Mouse (Mus musculus): Measurements from ENCODE around the gene Zfp408. TPM values are rescaled to one million over a fixed set of nuclear protein-coding genes. Genes with fewer than 3 reads are reported as not detected.

Zfp408 gene
- polyA plus RNA-seq, 1 experiment from 2014 or later, result 6.3 TPM

- no peak overlapping the region for H3K9ac ChIP-seq (ENCODE audit: low read length)
- no peak overlapping the region for H3K4me3 ChIP-seq (ENCODE audit: low read depth, low read length)
- H3K9me3 ChIP-seq (ENCODE audit: control insufficient read depth, low read length), result no peaks in the 10 kb centered on the region
- ATAC-seq (ENCODE audit: low FRiP score) (no peak), DNase-seq (ENCODE audit: low spot score, missing footprints) (peak; percentile 49)
- H3K36me3 ChIP-seq (ENCODE audit: control insufficient read depth, insufficient read depth, low read length), result peaks cover 31% of the 10 kb centered on the region; the same call in 1 of the 2 replicates
- WGBS, result 97% methylated on average over 15 of the region's 15 CpGs
- H3K4me2 ChIP-seq, result no peak overlapping the region
- no peaks in the 10 kb centered on the region for H3K27me3 ChIP-seq (ENCODE audit: control insufficient read depth, insufficient read depth, low read length)
- peaks cover 7% of the 10 kb centered on the region for H3K4me1 ChIP-seq (ENCODE audit: control insufficient read depth, insufficient read depth, low read length)
- no peak overlapping the region for H3K27ac ChIP-seq (ENCODE audit: low read depth, low read length)
Observed at GRCm38 (mm10) chr2:91645354-91645753, 4.2 kb downstream of the Zfp408 start.

GRCm38 (mm10) chr2:91644021-91644420 lies 5.6 kb downstream of the Zfp408 start:
- peaks cover 31% of the 10 kb centered on the region; the same call in 1 of the 2 replicates for H3K36me3 ChIP-seq (ENCODE audit: control insufficient read depth, insufficient read depth, low read length)

GRCm38 (mm10) chr2:91642825-91643415 lies 6.7 kb downstream of the Zfp408 start:
- Histone ChIP-seq H3K4me1 (ENCODE audit: control insufficient read depth, insufficient read depth, low read length) (no peaks in the 10 kb centered on the region), H3K36me3 (ENCODE audit: control insufficient read depth, insufficient read depth, low read length) (peaks cover 30% of the 10 kb centered on the region; the same call in 1 of the 2 replicates), H3K4me2 (no peak overlapping the region), H3K9me3 (ENCODE audit: control insufficient read depth, low read length) (no peaks in the 10 kb centered on the region), H3K27ac (ENCODE audit: low read depth, low read length) (no peak overlapping the region), H3K4me3 (ENCODE audit: low read depth, low read length) (no peak overlapping the region), H3K27me3 (ENCODE audit: control insufficient read depth, insufficient read depth, low read length) (no peaks in the 10 kb centered on the region), H3K9ac (ENCODE audit: low read length) (no peak overlapping the region)
- DNase-seq (ENCODE audit: low spot score, missing footprints), result peak; percentile 78
- WGBS, result 90% methylated on average over 2 of the region's 2 CpGs
- ATAC-seq (ENCODE audit: low FRiP score), result no peak

More at GRCm38 (mm10) chr2:91644021-91644420, 5.6 kb downstream of the Zfp408 start:
- Histone ChIP-seq H3K4me2 (no peak overlapping the region), H3K27me3 (ENCODE audit: control insufficient read depth, insufficient read depth, low read length) (no peaks in the 10 kb centered on the region), H3K4me3 (ENCODE audit: low read depth, low read length) (no peak overlapping the region), H3K9me3 (ENCODE audit: control insufficient read depth, low read length) (no peaks in the 10 kb centered on the region), H3K9ac (ENCODE audit: low read length) (no peak overlapping the region), H3K27ac (ENCODE audit: low read depth, low read length) (no peak overlapping the region), H3K4me1 (ENCODE audit: control insufficient read depth, insufficient read depth, low read length) (peaks cover 6% of the 10 kb centered on the region)
- 95% methylated on average over 11 of the region's 11 CpGs for WGBS
- DNase-seq (ENCODE audit: low spot score, missing footprints) (no peak), ATAC-seq (ENCODE audit: low FRiP score) (no peak)

- no peaks in the 10 kb centered on the region for H3K27me3 ChIP-seq (ENCODE audit: control insufficient read depth, insufficient read depth, low read length)
- no peak overlapping the region for H3K4me2 ChIP-seq
- WGBS, result 82% methylated on average over 6 of the region's 6 CpGs
- H3K9me3 ChIP-seq (ENCODE audit: control insufficient read depth, low read length), result no peaks in the 10 kb centered on the region
- no peaks in the 10 kb centered on the region for H3K4me1 ChIP-seq (ENCODE audit: control insufficient read depth, insufficient read depth, low read length)
- no peak overlapping the region for H3K27ac ChIP-seq (ENCODE audit: low read depth, low read length)
- DNase-seq (ENCODE audit: low spot score, missing footprints) (peak; percentile 19), ATAC-seq (ENCODE audit: low FRiP score) (no peak)
- no peak overlapping the region for H3K4me3 ChIP-seq (ENCODE audit: low read depth, low read length)
- no peak overlapping the region for H3K9ac ChIP-seq (ENCODE audit: low read length)
- H3K36me3 ChIP-seq (ENCODE audit: control insufficient read depth, insufficient read depth, low read length), result no peaks in the 10 kb centered on the region
Observed at GRCm38 (mm10) chr2:91638931-91639330, 10.7 kb downstream of the Zfp408 start.

GRCm38 (mm10) chr2:91636727-91637338 lies 12.8 kb downstream of the Zfp408 start:
- Histone ChIP-seq H3K4me3 (ENCODE audit: low read depth, low read length) (no peak overlapping the region), H3K9ac (ENCODE audit: low read length) (no peak overlapping the region), H3K27me3 (ENCODE audit: control insufficient read depth, insufficient read depth, low read length) (no peaks in the 10 kb centered on the region), H3K36me3 (ENCODE audit: control insufficient read depth, insufficient read depth, low read length) (no peaks in the 10 kb centered on the region), H3K4me2 (no peak overlapping the region), H3K9me3 (ENCODE audit: control insufficient read depth, low read length) (no peaks in the 10 kb centered on the region), H3K4me1 (ENCODE audit: control insufficient read depth, insufficient read depth, low read length) (no peaks in the 10 kb centered on the region), H3K27ac (ENCODE audit: low read depth, low read length) (no peak overlapping the region)
- DNase-seq (ENCODE audit: low spot score, missing footprints), result peak; percentile 77
- no peak for ATAC-seq (ENCODE audit: low FRiP score)
- WGBS, result 82% methylated on average over 5 of the region's 5 CpGs

- H3K4me1 ChIP-seq (ENCODE audit: control insufficient read depth, insufficient read depth, low read length), result no peaks in the 10 kb centered on the region
- H3K27me3 ChIP-seq (ENCODE audit: control insufficient read depth, insufficient read depth, low read length), result no peaks in the 10 kb centered on the region
- no peak within 1 kb of the TSS for H3K4me2 ChIP-seq
- no peak within 1 kb of the TSS for H3K27ac ChIP-seq (ENCODE audit: low read depth, low read length)
- no peak within 1 kb of the TSS for H3K4me3 ChIP-seq (ENCODE audit: low read depth, low read length)
- no peaks in the 10 kb centered on the region for H3K36me3 ChIP-seq (ENCODE audit: control insufficient read depth, insufficient read depth, low read length)
- H3K9me3 ChIP-seq (ENCODE audit: control insufficient read depth, low read length), result no peaks in the 10 kb centered on the region
- no peak within 1 kb of the TSS for H3K9ac ChIP-seq (ENCODE audit: low read length)
- ATAC-seq (ENCODE audit: low FRiP score) (no peak), DNase-seq (ENCODE audit: low spot score, missing footprints) (peak; percentile 4)
- WGBS, result 91% methylated on average over 8 of the region's 8 CpGs
Observed at GRCm38 (mm10) chr2:91636229-91636628, 13.4 kb downstream of the Zfp408 start, which contains the start of gene F2. F2 (minus strand) TSS chr2:91636414.

- H3K4me2 ChIP-seq, result no peak overlapping the region
- H3K4me1 ChIP-seq (ENCODE audit: control insufficient read depth, insufficient read depth, low read length), result no peaks in the 10 kb centered on the region
- ATAC-seq (ENCODE audit: low FRiP score) (no peak), DNase-seq (ENCODE audit: low spot score, missing footprints) (peak; percentile 67)
- no peak overlapping the region for H3K4me3 ChIP-seq (ENCODE audit: low read depth, low read length)
- H3K27me3 ChIP-seq (ENCODE audit: control insufficient read depth, insufficient read depth, low read length), result no peaks in the 10 kb centered on the region
- no peaks in the 10 kb centered on the region for H3K36me3 ChIP-seq (ENCODE audit: control insufficient read depth, insufficient read depth, low read length)
- H3K27ac ChIP-seq (ENCODE audit: low read depth, low read length), result no peak overlapping the region
- no peak overlapping the region for H3K9ac ChIP-seq (ENCODE audit: low read length)
- 87% methylated on average over 11 of the region's 11 CpGs for WGBS
- H3K9me3 ChIP-seq (ENCODE audit: control insufficient read depth, low read length), result no peaks in the 10 kb centered on the region
Observed at GRCm38 (mm10) chr2:91635486-91635885, 14.1 kb downstream of the Zfp408 start.

GRCm38 (mm10) chr2:91634841-91635240 lies 14.8 kb downstream of the Zfp408 start:
- Histone ChIP-seq H3K9ac (ENCODE audit: low read length) (no peak overlapping the region), H3K4me3 (ENCODE audit: low read depth, low read length) (no peak overlapping the region), H3K9me3 (ENCODE audit: control insufficient read depth, low read length) (no peaks in the 10 kb centered on the region), H3K4me1 (ENCODE audit: control insufficient read depth, insufficient read depth, low read length) (no peaks in the 10 kb centered on the region), H3K27ac (ENCODE audit: low read depth, low read length) (no peak overlapping the region), H3K4me2 (no peak overlapping the region), H3K36me3 (ENCODE audit: control insufficient read depth, insufficient read depth, low read length) (no peaks in the 10 kb centered on the region), H3K27me3 (ENCODE audit: control insufficient read depth, insufficient read depth, low read length) (no peaks in the 10 kb centered on the region)
- ATAC-seq (ENCODE audit: low FRiP score) (no peak), DNase-seq (ENCODE audit: low spot score, missing footprints) (no peak)
- 87% methylated on average over 9 of the region's 9 CpGs for WGBS

GRCm38 (mm10) chr2:91633334-91633977 lies 16.1 kb downstream of the Zfp408 start:
- Histone ChIP-seq H3K9ac (ENCODE audit: low read length) (no peak overlapping the region), H3K4me2 (no peak overlapping the region), H3K4me1 (ENCODE audit: control insufficient read depth, insufficient read depth, low read length) (no peaks in the 10 kb centered on the region), H3K4me3 (ENCODE audit: low read depth, low read length) (no peak overlapping the region), H3K9me3 (ENCODE audit: control insufficient read depth, low read length) (no peaks in the 10 kb centered on the region), H3K27me3 (ENCODE audit: control insufficient read depth, insufficient read depth, low read length) (no peaks in the 10 kb centered on the region), H3K36me3 (ENCODE audit: control insufficient read depth, insufficient read depth, low read length) (no peaks in the 10 kb centered on the region), H3K27ac (ENCODE audit: low read depth, low read length) (no peak overlapping the region)
- WGBS, result 81% methylated on average over 12 of the region's 12 CpGs
- no peak for ATAC-seq (ENCODE audit: low FRiP score)
- peak; percentile 39 for DNase-seq (ENCODE audit: low spot score, missing footprints)
